Mouse (Mus musculus): ENCODE measurements around the gene Htr2a.
A peak's percentile ranks its signal among the peaks of the same experiment; 100 is the strongest.

The Htr2a gene

GRCm38 (mm10) chr14:74640819-74641381 is at the start of gene Htr2a:
Gene Htr2a, plus strand, starts transcription at chr14:74640840.
- DNase-seq (ENCODE audit: low read depth, low spot score) = no peak

GRCm38 (mm10) chr14:74601333-74602087 is 39.1 kb upstream of the Htr2a start:
- DNase-seq (ENCODE audit: low read depth, low spot score) = peak; percentile 34

DNA sequence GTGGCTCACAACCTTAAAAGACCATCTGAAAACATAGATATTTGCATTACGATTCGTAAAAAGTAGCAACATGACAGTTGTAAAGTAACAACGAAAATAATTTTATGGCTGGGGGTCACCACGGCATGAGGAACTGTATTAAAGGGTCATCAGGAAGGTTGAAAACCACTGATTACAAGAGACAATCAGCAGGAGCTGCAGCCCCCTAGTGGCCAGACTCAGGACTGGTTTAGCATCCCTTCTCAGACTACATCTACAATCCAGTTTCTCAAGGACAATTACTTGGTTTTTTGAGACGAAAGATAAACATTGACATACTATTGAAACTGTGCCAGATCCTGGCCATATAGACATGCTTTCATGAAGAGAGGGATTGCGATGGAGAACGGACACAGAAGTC is 38.1 kb upstream of the Htr2a start:
- peak; percentile 22 for DNase-seq (ENCODE audit: low read depth, low spot score)

DNA sequence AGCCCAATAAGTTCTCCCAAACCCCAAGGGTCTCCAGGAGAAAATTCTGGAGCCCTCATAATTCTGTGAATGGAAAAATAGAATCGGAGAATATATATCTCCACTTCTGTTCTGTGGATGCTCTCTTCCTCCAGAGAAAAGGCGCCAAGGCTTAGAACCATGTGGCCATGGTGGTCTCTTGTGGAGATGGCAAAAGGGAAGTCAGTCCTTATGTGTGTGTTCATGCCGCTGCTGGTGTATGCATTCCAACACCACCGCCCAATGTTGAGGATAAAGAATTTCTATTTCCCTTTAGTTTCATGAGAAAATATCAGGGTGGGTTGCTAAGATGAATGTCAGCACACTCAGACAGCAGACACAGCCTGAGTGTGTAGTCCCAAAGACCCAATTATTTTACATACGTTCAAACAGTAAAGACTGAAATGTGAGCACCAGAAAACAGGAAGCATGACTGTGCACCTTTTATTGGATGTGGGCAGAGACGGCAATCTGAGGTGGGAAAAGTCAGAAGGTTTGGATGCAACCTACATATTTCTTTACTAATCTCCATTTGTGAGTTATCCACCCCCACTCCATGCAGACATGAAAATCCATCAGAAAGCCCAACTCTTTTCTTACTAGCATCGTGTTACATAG is 37.4 kb upstream of the Htr2a start:
- no peak for DNase-seq (ENCODE audit: low read depth, low spot score)

DNA sequence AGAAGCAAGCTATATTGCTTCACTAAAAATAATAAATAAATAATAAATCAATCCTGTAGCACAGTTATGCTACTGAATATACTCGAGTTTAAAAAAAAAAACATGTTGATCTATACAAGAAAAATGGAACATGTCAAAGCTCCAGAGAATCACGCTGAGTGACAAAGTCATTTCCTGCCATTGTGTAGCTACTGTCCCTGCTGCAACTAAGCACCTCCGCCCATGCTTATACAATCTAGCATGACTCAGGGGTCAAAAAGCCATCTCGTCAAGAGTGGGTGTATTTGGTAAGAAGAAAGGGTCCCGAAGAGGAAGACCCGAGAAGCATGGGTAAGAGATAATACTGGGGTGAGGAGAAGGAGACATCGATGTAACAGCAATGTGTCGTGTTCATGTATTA is 29.3 kb upstream of the Htr2a start:
- DNase-seq (ENCODE audit: low read depth, low spot score) = no peak

- DNase-seq (ENCODE audit: low read depth, low spot score) = no peak
Observed at GRCm38 (mm10) chr14:74618858-74619257, 21.8 kb upstream of the Htr2a start.

GRCm38 (mm10) chr14:74638071-74638470 is 2.6 kb upstream of the Htr2a start:
- DNase-seq (ENCODE audit: low read depth, low spot score) = no peak

GRCm38 (mm10) chr14:74641668-74642230 is 1.1 kb downstream of the Htr2a start:
- DNase-seq (ENCODE audit: low read depth, low spot score) = no peak

DNA sequence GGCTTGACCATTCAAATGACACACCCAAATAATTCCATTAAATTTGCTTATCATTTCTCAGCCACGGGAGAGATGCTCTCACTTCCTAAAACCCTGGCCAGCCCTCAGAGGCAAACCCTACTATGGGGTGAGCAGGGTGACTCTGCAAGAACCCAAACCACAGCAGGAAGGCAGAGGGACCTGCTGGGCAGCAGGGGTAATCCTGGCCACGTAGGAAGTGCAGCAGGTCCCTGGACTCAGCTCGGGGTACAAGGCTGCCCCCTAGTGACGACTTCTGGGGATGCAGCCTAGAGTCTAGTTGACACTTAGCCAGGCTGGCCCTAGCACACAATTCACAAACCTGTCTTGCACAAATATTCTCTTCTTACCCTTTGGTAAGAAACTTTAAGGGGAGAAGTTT is 2.7 kb downstream of the Htr2a start:
- DNase-seq (ENCODE audit: low read depth, low spot score) = no peak

GRCm38 (mm10) chr14:74646107-74646793 is 5.6 kb downstream of the Htr2a start:
- no peak for DNase-seq (ENCODE audit: low read depth, low spot score)

DNA sequence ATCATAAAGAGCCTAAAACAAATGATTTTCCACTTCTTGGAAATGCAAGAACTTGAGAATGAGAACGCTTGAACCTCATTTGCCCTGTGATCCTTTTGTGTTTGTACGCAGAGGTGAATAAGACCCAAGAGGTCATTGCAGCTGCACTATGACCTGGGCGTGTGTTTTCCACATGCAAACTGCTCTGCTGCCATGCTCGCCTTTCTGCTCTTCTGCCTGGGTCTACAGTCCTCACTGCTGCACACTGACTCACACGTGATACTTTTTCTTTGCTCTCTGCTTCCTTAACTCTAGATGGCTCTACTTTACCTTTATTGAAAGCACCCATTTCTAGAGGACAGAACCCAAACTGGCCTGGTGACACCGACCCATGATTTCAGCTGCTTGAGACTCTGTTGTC is 9.4 kb downstream of the Htr2a start:
- DNase-seq (ENCODE audit: low read depth, low spot score) = no peak

DNA sequence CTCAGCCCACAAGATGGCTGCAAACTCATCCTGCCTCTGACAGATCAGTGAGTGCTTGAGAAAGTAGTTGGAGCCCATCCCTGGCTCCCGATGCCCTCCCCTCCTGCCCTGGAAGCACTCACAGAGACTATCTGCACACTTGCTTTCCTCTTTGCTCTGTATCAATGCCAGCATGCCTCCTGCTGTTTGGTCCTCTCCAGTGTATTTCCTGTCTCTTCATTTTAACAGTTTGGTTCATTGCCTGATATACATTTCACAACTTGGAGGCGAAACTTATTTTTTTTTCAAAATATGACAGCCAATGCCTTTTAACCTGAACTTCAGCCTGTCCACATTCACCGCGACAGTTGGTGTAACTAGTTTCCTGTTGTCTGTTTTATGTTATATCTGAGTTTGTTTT is 11.0 kb downstream of the Htr2a start:
- DNase-seq (ENCODE audit: low read depth, low spot score) = no peak

- DNase-seq (ENCODE audit: low read depth, low spot score) = no peak
Observed at GRCm38 (mm10) chr14:74657227-74657626, 16.6 kb downstream of the Htr2a start.

DNA sequence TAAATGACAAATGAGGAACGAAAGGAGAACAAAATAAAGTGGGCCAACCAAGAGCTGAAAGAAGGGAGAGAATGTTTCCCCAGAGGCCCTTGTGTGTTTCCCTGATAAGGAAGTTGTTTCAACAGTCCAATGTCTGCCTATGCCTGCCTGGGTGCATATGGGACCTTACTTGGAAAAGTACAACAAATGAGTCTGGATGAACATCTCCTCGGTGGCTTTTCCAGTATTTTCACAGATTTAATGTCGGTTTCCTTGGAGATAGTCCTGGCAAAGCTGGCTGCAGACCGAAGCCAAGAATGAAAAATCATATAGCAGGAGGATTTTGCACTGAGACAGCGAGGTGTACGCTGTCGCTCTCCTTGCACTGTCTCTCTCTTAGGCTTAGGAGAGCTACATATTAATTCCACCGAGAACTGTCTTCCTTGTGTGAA is 18.8 kb downstream of the Htr2a start:
- peak; percentile 76 for DNase-seq (ENCODE audit: low read depth, low spot score)

DNA sequence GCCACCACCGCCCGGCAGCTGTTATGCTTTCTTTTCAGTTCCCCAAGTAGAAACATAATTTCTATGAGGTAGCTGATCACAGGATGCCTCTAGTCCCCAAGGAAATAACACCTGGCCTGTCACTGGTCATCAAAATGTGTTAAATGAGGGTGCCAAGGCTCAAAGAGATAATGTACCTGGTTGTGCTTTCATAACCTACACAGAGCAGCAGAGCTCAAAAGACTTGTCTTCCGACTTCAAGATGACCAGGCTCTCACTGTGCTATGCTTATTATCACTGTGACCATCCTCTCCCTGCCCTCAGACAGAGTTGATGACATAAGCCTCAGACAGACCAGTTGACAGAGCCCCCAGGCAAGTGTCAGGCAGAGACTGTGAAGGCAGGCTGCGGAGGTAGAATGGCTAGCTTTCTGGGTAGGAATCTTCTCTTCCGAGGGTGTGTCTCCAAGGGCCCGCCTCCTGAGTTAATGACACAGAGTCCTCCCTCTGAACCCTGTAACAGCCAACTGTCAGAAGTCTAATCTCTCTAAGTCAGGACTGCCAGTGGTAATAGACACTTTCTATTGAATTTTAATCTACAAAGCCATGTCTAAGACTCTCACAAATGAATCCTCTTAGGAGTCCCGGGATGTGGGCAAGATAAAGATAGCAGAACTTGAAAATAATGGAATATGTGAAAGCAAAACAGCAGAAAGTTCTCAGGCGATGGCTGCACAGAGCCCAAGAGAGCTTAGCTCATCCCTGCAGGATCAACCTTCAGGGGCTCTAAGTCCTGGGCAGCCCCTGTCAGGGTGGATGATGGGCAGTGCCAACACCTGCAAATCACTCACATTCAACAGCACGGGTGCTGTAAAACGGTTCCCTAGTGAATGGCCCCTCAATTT is 31.7 kb downstream of the Htr2a start:
- no peak for DNase-seq (ENCODE audit: low read depth, low spot score)

DNA sequence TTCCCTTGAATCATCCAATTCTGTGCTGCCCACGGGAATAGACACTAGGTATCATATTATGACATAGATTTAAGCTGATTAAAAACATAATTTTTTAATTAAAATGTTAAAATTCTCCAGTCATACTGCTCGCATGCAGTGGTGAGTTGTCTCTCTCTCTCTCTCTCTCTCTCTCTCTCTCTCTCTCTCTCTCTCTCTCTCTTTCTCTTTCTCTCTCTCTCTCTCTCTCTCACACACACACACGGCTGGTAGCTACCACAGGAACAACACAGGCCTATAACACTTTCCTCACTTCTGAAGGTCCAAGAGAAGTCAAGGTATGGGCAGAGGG is 32.3 kb downstream of the Htr2a start:
- DNase-seq (ENCODE audit: low read depth, low spot score) = no peak

- DNase-seq (ENCODE audit: low read depth, low spot score) = no peak
Observed at GRCm38 (mm10) chr14:74673584-74673983, 32.9 kb downstream of the Htr2a start.

DNA sequence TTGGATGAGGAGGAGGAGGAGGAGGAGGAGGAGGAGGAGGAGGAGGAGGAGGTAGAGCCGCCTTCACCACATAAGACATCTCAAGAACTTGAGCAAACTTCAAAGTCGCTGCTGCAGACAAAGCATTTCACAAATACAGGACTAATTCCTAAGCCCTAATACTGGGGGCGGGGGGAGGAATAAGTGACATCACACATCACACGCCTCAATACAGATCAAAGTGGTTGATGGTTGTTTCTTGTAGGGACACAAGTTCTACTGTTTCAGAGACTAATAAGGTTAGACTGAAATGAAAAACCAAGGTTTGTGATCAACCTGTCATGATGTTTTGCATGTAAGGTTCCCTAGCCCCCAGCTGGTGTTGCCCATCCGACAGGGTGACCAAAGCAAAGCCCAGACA is 39.2 kb downstream of the Htr2a start:
- no peak for DNase-seq (ENCODE audit: low read depth, low spot score)

- DNase-seq (ENCODE audit: low read depth, low spot score) = no peak
Observed at GRCm38 (mm10) chr14:74684298-74684978, 43.8 kb downstream of the Htr2a start.

GRCm38 (mm10) chr14:74691963-74692362 is 51.3 kb downstream of the Htr2a start:
- no peak for DNase-seq (ENCODE audit: low read depth, low spot score)

DNA sequence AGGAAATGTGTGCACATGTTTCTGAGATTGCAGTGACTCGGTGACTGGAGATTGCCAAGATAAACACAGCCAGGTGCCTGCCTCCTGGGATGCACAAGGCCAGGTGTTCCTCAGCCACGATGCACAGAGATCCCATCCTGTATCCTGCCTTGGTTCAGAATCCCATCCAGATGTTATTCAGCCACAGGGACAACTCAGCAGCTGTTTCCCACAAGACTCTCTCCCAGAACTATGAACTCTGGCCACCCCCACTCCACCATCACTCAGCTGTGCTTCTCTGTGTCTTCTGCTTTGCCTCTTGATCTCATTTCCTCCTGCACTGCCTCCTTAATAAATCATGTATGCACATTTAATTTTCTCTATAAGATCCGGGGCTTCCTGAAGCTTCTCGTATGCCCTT is 56.1 kb downstream of the Htr2a start:
- no peak for DNase-seq (ENCODE audit: low read depth, low spot score)

All from telencephalon, adult 2 months (tissue).